Mouse (Mus musculus) thymus, postnatal 0 days (tissue): ENCODE measurements around the gene Cd1d1. TPM values are rescaled to one million over a fixed set of nuclear protein-coding genes. Genes with fewer than 3 reads are reported as not detected.
"Not testable (repeated sequence)": the region's sequence is repeated elsewhere in the genome, so short reads cannot be mapped to it uniquely, and the experiment has no call there.

Experiments used
- DNase-seq: peaks from one replicate; pipeline ENCODE4 v3.0.0-alpha.2; 2015; ENCODE audit warnings: low spot score
- polyA plus RNA-seq: library from polyadenylated mRNA; unstranded; fragments of >200 nt; fragmentation: Nextera tagmentation; extraction: Ambion mirVana; gene quantifications from 2 replicates; pipeline ENCODE4 v1.2.1, GENCODE M21; 2015

Cd1d1 gene
- 53.7 and 69.0 TPM in 2 replicates for polyA plus RNA-seq

DNA sequence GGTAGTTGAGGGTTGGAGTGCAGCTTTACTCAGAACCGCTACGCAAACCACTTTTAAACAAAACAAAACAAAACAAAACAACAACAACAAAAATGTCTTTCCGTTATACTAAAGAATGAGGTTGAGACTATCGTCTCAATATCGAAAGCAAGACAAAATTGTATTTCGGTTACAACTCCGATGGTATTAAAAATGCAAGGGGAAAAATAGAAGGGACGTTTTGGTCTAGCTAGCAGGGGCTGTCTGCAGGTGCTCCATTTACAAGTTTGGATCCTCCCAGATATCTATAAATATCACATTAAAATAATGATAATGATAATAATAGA, at the start of gene Cd1d1:
TSS of gene Cd1d1 (minus strand) at position 27 of the 326 bp plus-strand sequence.
- DNase-seq = no peak

GRCm38 (mm10) chr3:87047801-87048200, 48.6 kb upstream of the Cd1d1 start:
- DNase-seq = no peak

DNA sequence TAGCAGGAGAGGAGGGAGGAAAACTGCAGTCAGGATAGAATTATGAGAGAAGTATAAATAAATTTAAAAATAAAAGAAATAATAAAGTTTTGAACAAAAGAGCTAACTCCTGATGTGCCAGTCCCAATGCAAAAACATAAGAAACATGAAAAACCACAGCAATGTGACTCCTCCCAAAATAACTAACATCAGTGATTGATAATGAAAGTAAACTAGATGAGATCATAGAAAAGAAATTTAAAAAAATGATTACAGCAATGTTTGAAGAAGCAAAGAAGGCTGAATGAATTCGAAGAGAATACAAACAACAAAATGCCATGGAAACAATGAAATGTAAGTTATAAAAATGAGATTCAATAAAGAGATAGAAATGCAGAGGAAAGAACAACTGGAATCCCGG, 42.5 kb upstream of the Cd1d1 start:
- DNase-seq = no peak

DNA sequence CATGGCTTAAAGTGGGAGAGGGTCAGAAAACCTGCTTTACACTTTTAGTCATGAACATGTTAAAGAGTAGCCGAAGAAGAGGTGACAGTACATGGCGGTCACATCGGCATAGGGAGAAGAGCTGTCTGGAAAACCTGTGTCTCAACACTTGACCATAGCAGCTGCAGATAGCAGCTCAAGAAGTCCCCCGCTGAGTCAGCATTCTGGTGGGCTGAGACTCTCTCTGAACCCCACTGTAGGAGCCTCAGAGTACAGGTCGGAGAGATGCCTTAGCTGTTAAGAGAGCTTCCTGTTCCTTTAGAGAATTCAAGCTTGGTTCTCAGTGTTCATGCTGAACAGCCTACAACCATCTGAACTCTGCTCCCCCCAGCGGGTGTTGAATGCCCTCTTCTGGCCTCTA, 39.3 kb upstream of the Cd1d1 start:
- no peak for DNase-seq

- no peak for DNase-seq
These were observed 34.8 kb upstream of the Cd1d1 start for GRCm38 (mm10) chr3:87034061-87034460.

DNA sequence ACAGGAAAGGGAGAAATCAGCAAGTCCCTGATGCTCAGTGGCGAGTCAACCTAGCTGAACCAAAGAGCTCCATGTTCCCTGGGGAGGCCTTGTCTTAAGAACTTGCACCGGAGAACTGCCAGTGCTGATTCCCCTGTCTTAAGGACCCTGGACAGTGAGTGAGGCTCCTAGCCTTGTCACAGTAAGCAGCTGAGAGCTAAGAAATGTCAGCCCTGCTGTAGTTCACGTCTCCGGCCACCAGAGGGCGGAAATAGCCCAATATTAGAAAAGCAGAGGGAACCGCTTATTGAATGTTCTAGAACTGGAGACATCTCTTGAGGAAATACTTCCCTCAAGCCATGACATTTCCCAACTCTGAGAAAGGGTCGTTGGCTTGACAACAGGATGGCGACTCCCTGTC, 34.1 kb upstream of the Cd1d1 start:
- DNase-seq = peak; percentile 72

GRCm38 (mm10) chr3:87030855-87031254, 31.6 kb upstream of the Cd1d1 start:
- DNase-seq = peak; percentile 63

DNA sequence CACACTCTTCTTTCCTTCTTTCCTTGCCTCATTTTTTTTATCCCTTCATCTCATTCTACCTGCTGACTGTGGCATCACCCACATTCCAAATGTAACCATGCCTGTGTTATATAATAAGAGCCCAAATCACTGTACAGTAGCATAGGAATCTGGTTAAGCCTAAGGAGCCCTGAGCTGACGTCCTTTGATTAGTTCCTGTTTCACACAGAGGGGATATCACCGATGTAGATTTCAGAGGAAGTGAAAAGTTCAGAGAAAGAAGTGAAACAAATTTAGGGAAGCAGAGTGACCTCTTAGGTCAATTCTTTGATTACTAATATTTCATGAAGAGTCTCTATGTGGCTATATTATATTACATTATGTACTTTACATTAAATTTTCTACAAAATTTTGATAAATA, 18.5 kb upstream of the Cd1d1 start:
- no peak for DNase-seq

GRCm38 (mm10) chr3:87017001-87017400, 17.8 kb upstream of the Cd1d1 start:
- DNase-seq = no peak

GRCm38 (mm10) chr3:87015931-87016330, 16.7 kb upstream of the Cd1d1 start:
- DNase-seq = no peak

DNA sequence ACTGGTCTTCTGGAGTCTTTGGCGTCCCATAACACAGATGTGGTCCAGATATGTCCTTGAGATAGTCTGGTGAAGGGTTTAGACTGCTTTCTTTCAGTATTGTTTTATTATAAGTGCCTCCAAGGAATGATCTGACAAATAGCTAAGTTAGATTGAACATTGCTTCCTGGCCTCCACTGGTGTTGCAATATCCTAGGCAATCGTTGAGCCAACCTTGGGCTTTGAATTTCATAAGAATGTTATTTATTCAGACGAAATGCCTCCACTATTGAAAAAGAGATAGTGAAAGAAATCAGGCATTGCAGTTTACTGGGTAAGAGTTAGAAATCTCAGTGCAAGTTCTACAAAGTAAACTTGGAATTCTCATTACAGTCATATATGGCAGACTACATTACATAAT, 13.2 kb upstream of the Cd1d1 start:
- not testable (repeated sequence) for DNase-seq

DNA sequence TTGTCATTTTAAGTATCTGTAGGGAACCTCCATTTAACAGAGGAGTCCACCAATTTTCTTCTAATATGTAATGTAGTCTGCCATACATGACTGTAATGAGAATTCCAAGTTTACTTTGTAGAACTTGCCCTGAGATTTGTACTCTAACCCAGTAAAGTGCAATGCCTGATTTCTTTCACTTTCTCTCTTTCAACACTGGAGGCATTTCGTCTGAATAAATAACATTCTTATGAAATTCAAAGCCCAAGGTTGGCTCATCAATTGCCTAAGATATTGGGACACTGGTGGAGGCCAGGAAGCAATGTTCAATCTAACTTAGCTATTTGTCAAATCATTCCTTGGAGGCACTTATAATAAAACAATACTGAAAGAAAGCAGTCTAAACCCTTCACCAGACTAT, 9.0 kb upstream of the Cd1d1 start:
- DNase-seq = not testable (repeated sequence)

- DNase-seq = no peak
These were observed 1.4 kb upstream of the Cd1d1 start for GRCm38 (mm10) chr3:87000676-87001075.

GRCm38 (mm10) chr3:87000051-87000450, 810 bp upstream of the Cd1d1 start:
- DNase-seq = peak; percentile 16

DNA sequence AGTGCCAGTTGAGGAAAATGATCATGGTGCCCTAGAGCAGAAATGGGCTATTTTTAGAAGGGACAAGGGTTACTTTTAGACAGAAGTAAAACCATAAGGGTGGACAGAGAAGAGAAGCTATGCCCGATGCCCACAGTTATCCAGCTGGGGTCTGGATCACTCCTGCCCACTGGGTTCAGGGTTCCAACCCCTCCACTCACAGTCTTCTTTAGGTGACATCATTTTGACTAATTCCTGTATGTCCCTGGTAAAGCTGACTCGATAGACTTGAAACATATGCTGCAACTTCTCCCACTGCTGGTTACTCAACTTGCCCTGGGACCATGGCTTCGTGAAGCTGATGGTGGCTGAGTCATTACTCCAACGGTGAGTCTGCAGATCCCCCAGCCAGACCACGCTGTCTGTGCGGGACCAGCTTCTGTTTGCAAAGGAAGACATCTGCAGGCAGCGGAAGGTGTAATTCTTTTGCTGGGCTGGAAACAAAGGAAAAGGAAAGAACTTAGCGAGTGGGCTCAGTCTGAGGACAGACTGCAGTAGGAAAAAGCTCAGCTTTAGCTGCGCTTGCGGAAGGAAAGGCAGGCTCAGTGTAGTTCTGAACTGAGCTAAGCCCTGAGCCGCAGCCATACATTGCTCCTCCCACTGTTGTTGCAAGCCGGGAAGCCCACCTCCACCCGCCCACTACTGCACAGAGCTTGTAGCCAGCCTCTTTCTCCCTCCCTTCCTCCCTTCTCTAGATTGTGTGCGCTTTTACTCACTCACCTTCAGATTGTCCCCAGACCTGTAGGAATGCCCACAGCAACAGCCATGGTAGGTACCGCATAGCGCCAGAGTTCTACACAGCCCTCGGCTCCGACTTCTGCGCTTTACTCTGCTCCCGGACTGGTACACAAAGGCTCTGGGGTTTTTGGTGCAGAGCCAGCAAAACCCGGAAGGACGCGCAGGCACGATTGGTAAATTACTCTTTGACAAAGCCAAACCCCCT, 517 bp downstream of the Cd1d1 start:
- peak; percentile 89 for DNase-seq

- DNase-seq = no peak
These were observed 3.1 kb downstream of the Cd1d1 start for GRCm38 (mm10) chr3:86996111-86996510.

DNA sequence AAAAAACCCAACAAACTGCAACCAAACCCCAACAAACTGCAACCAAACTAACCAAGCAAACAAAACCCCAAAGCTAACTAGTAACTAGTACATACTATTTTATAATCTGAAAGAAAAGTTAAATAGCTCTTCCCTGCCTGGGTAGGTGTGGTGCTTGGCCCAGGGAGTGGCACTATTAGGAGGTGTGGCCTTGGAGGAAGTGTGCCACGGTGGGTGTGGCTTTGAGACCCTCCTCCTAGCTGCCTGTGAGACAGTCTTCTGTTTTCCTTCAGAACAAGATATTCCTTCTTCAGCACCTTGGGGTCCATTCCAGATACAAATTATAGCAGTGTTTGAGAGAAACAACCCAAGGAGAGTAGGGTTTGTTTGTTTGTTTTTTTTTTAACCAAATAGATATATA, 3.9 kb downstream of the Cd1d1 start:
- DNase-seq = no peak

DNA sequence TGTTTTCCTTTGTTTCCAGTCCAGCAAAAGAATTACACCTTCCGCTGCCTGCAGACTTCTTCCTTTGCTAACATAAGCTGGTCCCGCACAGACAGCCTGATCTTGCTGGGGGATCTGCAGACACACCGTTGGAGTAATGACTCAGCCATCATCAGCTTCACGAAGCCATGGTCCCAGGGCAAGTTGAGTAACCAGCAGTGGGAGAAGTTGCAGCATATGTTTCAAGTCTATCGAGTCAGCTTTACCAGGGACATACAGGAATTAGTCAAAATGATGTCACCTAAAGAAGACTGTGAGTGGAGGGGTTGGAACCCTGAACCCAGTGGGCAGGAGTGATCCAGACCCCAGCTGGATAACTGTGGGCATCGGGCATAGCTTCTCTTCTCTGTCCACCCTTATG, 12.3 kb downstream of the Cd1d1 start:
- DNase-seq = not testable (repeated sequence)

DNA sequence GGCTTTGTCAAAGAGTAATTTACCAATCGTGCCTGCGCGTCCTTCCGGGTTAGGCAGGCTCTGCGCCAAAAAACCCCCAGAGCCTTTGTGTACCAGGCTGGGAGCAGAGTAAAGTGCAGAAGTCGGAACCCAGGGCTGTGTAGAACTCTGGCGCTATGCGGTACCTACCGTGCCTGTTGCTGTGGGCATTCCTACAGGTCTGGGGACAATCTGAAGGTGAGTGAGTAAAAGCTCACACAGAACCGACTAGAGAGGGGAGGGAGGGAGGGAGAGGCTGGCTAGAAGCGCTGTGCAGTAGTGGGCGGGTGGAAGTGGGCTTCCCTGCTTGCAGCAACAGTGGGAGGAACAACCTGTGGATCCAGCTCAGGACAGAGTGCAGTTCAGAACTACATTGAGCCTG, 12.8 kb downstream of the Cd1d1 start:
- peak; percentile 55 for DNase-seq

GRCm38 (mm10) chr3:86983382-86983781, 15.9 kb downstream of the Cd1d1 start:
- DNase-seq = no peak

GRCm38 (mm10) chr3:86976546-86976945, 22.7 kb downstream of the Cd1d1 start:
- peak; percentile 87 for DNase-seq

GRCm38 (mm10) chr3:86975150-86975549, 24.1 kb downstream of the Cd1d1 start:
- no peak for DNase-seq
